Mouse (Mus musculus) MEL (cell line): ENCODE measurements at regions not wholly inside any gene's neighbourhood (a gene's known extent, or its start where the extent isn't known, plus 50 kb on each side); places are given as distances from the start of the nearest gene placed in this dataset.

Source experiments
- DNase-seq: peaks from one replicate; pipeline ENCODE4 v3.0.0; 2011; ENCODE audit warnings: low read depth, low spot score
- H3K27ac ChIP-seq: 2 replicates; pipeline ENCODE4 v1.5.1; 2012; ENCODE audit warnings: low read depth, mild to moderate bottlenecking, control low read depth, low read length, moderate library complexity; ENCODE audit not compliant: control insufficient read depth
- H3K27me3 ChIP-seq, 2 experiments: fragments of 150-350 bp in 1 of 2; sonication (generic) in 1 of 2; 2 replicates each; pipeline ENCODE4 v1.6.1; 2012; ENCODE audit warnings: low read length in 2 of 2, mild to moderate bottlenecking in 2 of 2, improper control_type of control experiment in 1 of 2, moderate library complexity in 1 of 2; ENCODE audit not compliant: insufficient read depth in 2 of 2, control insufficient read depth in 1 of 2
- H3K36me3 ChIP-seq, 2 experiments: 2 replicates each; pipeline ENCODE4 v1.6.1; 2012 to 2014; ENCODE audit warnings: low read length in 2 of 2, improper control_type of control experiment in 1 of 2, inconsistent platforms in 1 of 2, mild to moderate bottlenecking in 1 of 2; ENCODE audit not compliant: insufficient read depth in 2 of 2, control insufficient read depth in 1 of 2
- H3K4me1 ChIP-seq, 2 experiments: fragments of 150-350 bp in 1 of 2; sonication (generic) in 1 of 2; 2 replicates each; pipeline ENCODE4 v1.6.1; 2012; ENCODE audit warnings: low read length in 2 of 2, improper control_type of control experiment in 1 of 2, mild to moderate bottlenecking in 1 of 2; ENCODE audit not compliant: insufficient read depth in 2 of 2, control insufficient read depth in 1 of 2
- H3K4me3 ChIP-seq, 2 experiments: fragments of 150-350 bp in 1 of 2; sonication (generic) in 1 of 2; 2 replicates each; pipeline ENCODE4 v1.5.1; 2012; ENCODE audit warnings: low read depth in 2 of 2, low read length in 2 of 2, mild to moderate bottlenecking in 2 of 2, moderate library complexity in 2 of 2, control low read depth in 1 of 2, improper control_type of control experiment in 1 of 2; ENCODE audit not compliant: control insufficient read depth in 1 of 2, insufficient read depth in 1 of 2
- H3K79me2 ChIP-seq: 2 replicates; pipeline ENCODE4 v1.6.1; 2012; ENCODE audit warnings: mild to moderate bottlenecking, low read length, moderate library complexity; ENCODE audit not compliant: control insufficient read depth, poor library complexity, insufficient read depth
- H3K9ac ChIP-seq: 2 replicates; pipeline ENCODE4 v1.6.1; 2012; ENCODE audit warnings: low read depth, mild to moderate bottlenecking, control low read depth, low read length, moderate library complexity; ENCODE audit not compliant: control insufficient read depth, poor library complexity, severe bottlenecking
- H3K9me3 ChIP-seq: fragments of 150-350 bp; sonication (generic); replicated peaks from 2 replicates; pipeline ENCODE4 v1.6.1; 2012; ENCODE audit warnings: mild to moderate bottlenecking, low read length, improper control_type of control experiment, moderate library complexity; ENCODE audit not compliant: insufficient read depth
- BHLHE40 ChIP-seq: IDR thresholded peaks from 2 replicates; pipeline ENCODE4 v1.6.1; 2012; ENCODE audit warnings: low read depth, mild to moderate bottlenecking, inconsistent platforms, low read length, improper control_type of control experiment, borderline replicate concordance
- CHD1 ChIP-seq: IDR thresholded peaks from 2 replicates; pipeline ENCODE4 v1.6.1; 2012; ENCODE audit warnings: low read depth, mild to moderate bottlenecking, inconsistent platforms, low read length, improper control_type of control experiment
- EP300 ChIP-seq, 2 experiments: IDR thresholded peaks; 2 replicates each; pipeline ENCODE4 v1.6.1; 2011; ENCODE audit warnings: improper control_type of control experiment in 2 of 2, low read length in 2 of 2, low read depth in 1 of 2, mild to moderate bottlenecking in 1 of 2
- ETS1 ChIP-seq: IDR thresholded peaks from 2 replicates; pipeline ENCODE4 v1.6.1; 2012; ENCODE audit warnings: low read depth, mild to moderate bottlenecking, inconsistent platforms, low read length, improper control_type of control experiment, moderate library complexity
- GABPA ChIP-seq: IDR thresholded peaks from 2 replicates; pipeline ENCODE4 v1.6.1; 2012; ENCODE audit warnings: low read depth, mild to moderate bottlenecking, inconsistent platforms, low read length, improper control_type of control experiment, moderate library complexity
- GATA1 ChIP-seq: IDR thresholded peaks from 2 replicates; pipeline ENCODE4 v1.6.1; 2011; ENCODE audit warnings: low read depth, low read length, improper control_type of control experiment
- MAX ChIP-seq: IDR thresholded peaks from 2 replicates; pipeline ENCODE4 v1.6.1; 2011; ENCODE audit warnings: low read length, improper control_type of control experiment
- MYC ChIP-seq: IDR thresholded peaks from 2 replicates; pipeline ENCODE4 v1.6.1; 2011; ENCODE audit warnings: low read depth, mild to moderate bottlenecking, low read length, improper control_type of control experiment, moderate library complexity
- RCOR1 ChIP-seq: IDR thresholded peaks from 2 replicates; pipeline ENCODE4 v1.6.1; 2012; ENCODE audit warnings: low read depth, mild to moderate bottlenecking, inconsistent platforms, low read length, improper control_type of control experiment
- TAL1 ChIP-seq: IDR thresholded peaks from 2 replicates; pipeline ENCODE4 v1.6.1; 2012; ENCODE audit warnings: mild to moderate bottlenecking, inconsistent platforms, low read length, moderate library complexity, mixed read lengths
- TBP ChIP-seq: IDR thresholded peaks from 2 replicates; pipeline ENCODE4 v1.8.0; 2011; ENCODE audit warnings: low read depth, low read length, improper control_type of control experiment
- UBTF ChIP-seq: IDR thresholded peaks from 2 replicates; pipeline ENCODE4 v1.6.1; 2012; ENCODE audit warnings: low read depth, mild to moderate bottlenecking, inconsistent platforms, low read length, improper control_type of control experiment, moderate library complexity, borderline replicate concordance; ENCODE audit not compliant: insufficient read depth
- USF1 ChIP-seq: IDR thresholded peaks from 2 replicates; pipeline ENCODE4 v1.6.1; 2014; ENCODE audit warnings: low read depth, mild to moderate bottlenecking, inconsistent platforms, low read length, improper control_type of control experiment, moderate library complexity
- USF2 ChIP-seq, 2 experiments: IDR thresholded peaks; 2 replicates each; pipeline ENCODE4 v1.6.1; 2011 to 2012; ENCODE audit warnings: improper control_type of control experiment in 2 of 2, low read length in 2 of 2, borderline replicate concordance in 1 of 2, inconsistent platforms in 1 of 2, low read depth in 1 of 2, mild to moderate bottlenecking in 1 of 2; ENCODE audit not compliant: insufficient read depth in 1 of 2
- ZC3H11A ChIP-seq: IDR thresholded peaks from 2 replicates; pipeline ENCODE4 v1.6.1; 2012; ENCODE audit warnings: low read depth, mild to moderate bottlenecking, inconsistent platforms, low read length, improper control_type of control experiment

GRCm38 (mm10) chr13:112105953-112106352 lies 182.3 kb upstream of the Ankrd55 start:
- Histone ChIP-seq H3K4me1 (no peaks in the 10 kb centered on the region), H3K79me2 (no peaks in the 10 kb centered on the region), H3K4me3 (no peak overlapping the region), H3K27me3 (no peaks in the 10 kb centered on the region), H3K36me3 (no peaks in the 10 kb centered on the region), H3K27ac (no peak overlapping the region), H3K9ac (no peak overlapping the region), H3K9me3 (no peaks in the 10 kb centered on the region)
- TF ChIP-seq GATA1 (no peak), MYC (no peak), USF1 (peak; percentile 51; the same call in 1 of the 2 replicates), TAL1 (no peak), TBP (no peak), GABPA (no peak)
- no peak for DNase-seq

GRCm38 (mm10) chr13:112114741-112115201 lies 173.5 kb upstream of the Ankrd55 start:
- Histone ChIP-seq H3K9ac (no peak overlapping the region), H3K4me1 (no peaks in the 10 kb centered on the region), H3K9me3 (no peaks in the 10 kb centered on the region), H3K79me2 (no peaks in the 10 kb centered on the region), H3K27me3 (no peaks in the 10 kb centered on the region), H3K36me3 (no peaks in the 10 kb centered on the region), H3K27ac (no peak overlapping the region), H3K4me3 (no peak overlapping the region)
- TF ChIP-seq MAX (no peak), ZC3H11A (no peak), USF2 (IDR thresholded peaks at IDR 0.05; ENCODE audit: borderline replicate concordance in 1 of 2, insufficient read depth in 1 of 2, low read depth in 1 of 2, low read length in 2 of 2) (no peak), EP300 (IDR thresholded peaks at IDR 0.05; ENCODE audit: low read depth in 1 of 2, low read length in 2 of 2) (no peak), CHD1 (no peak), UBTF (no peak), RCOR1 (no peak), BHLHE40 (no peak), TBP (no peak), ETS1 (no peak)
- DNase-seq, result no peak
